Mouse (Mus musculus) embryonic facial prominence, embryonic 10.5 days (tissue): ENCODE data around the gene Cfh. TPM values are rescaled to one million over a fixed set of nuclear protein-coding genes. Genes with fewer than 3 reads are reported as not detected.

Experiments
- polyA plus RNA-seq: library from polyadenylated mRNA; unstranded; fragments of >200 nt; fragmentation: Nextera tagmentation; extraction: Ambion mirVana; gene quantifications from 2 replicates; pipeline ENCODE4 v1.2.1, GENCODE M21; 2016

Gene Cfh
- polyA plus RNA-seq, 1 experiment from 2014 or later: 1.5 TPM

Other genes with a start within 250 kb of the Cfh start
- 0.86 and 0.87 TPM in 2 replicates for gene Kcnt2, start 62.4 kb upstream of the Cfh start, polyA plus RNA-seq